Mouse (Mus musculus) heart, adult 2 months (tissue): ENCODE measurements around the gene BC005624. TPM values are rescaled to one million over a fixed set of nuclear protein-coding genes. Genes with fewer than 3 reads are reported as not detected.
A peak's percentile ranks its signal among the peaks of the same experiment; 100 is the strongest.

ENCODE experiments used
- DNase-seq, 2 experiments: peaks; one replicate each; pipeline ENCODE4 v3.0.0; 2021
- H3K27ac ChIP-seq: fragments of 200-600 bp; 2 replicates; pipeline ENCODE4 v1.8.1; 2022
- H3K27me3 ChIP-seq: fragments of 200-500 bp; 2 replicates; pipeline ENCODE4 v1.6.1; 2012; ENCODE audit warnings: mild to moderate bottlenecking, low read length, inconsistent platforms, mixed read lengths; ENCODE audit not compliant: control insufficient read depth, insufficient read depth
- H3K36me3 ChIP-seq: fragments of 200-500 bp; 2 replicates; pipeline ENCODE4 v1.6.1; 2012; ENCODE audit warnings: low read length, inconsistent platforms; ENCODE audit not compliant: control insufficient read depth, insufficient read depth
- H3K4me1 ChIP-seq: fragments of 200-500 bp; 2 replicates; pipeline ENCODE4 v1.6.1; 2011; ENCODE audit warnings: low read length; ENCODE audit not compliant: control insufficient read depth, insufficient read depth
- H3K4me3 ChIP-seq: fragments of 200-600 bp; 2 replicates; pipeline ENCODE4 v1.8.1; 2022
- H3K79me2 ChIP-seq: fragments of 200-500 bp; replicated peaks from 2 replicates; pipeline ENCODE4 v1.6.1; 2012; ENCODE audit warnings: mild to moderate bottlenecking, inconsistent platforms, low read length, moderate library complexity, mixed read lengths; ENCODE audit not compliant: control insufficient read depth, insufficient read depth
- H3K9ac ChIP-seq: fragments of 200-500 bp; 2 replicates; pipeline ENCODE4 v1.6.1; 2012; ENCODE audit warnings: low read depth, mild to moderate bottlenecking, control low read depth, inconsistent platforms, low read length, mixed read lengths
- CTCF ChIP-seq: fragments of 200-600 bp; IDR thresholded peaks from 2 replicates; pipeline ENCODE4 v1.8.1; 2022; ENCODE audit warnings: antibody characterized with exemption, mild to moderate bottlenecking, moderate library complexity
- EP300 ChIP-seq: fragments of 200-500 bp; IDR thresholded peaks from 2 replicates; pipeline ENCODE4 v1.6.1; 2011; ENCODE audit warnings: low read depth, low read length, control low read depth; ENCODE audit not compliant: insufficient read depth
- POLR2A ChIP-seq: fragments of 200-500 bp; IDR thresholded peaks from 2 replicates; pipeline ENCODE4 v1.6.1; 2011; ENCODE audit warnings: mild to moderate bottlenecking, low read depth, low read length, control low read depth; ENCODE audit not compliant: insufficient read depth
- WGBS: fragments of 180-500 bp; shearing (Covaris S2); methylation state at CpG from one replicate; pipeline ENCODE4 v1.1.7; 2018; 5-methylcytosine and 5-hydroxymethylcytosine counted together
- intact Hi-C: fragments of 180-260 bp; cut with DNase I; formaldehyde crosslinking; loops from one replicate; pipeline ENCODE4 v1.15.1; 2025
- long read RNA-seq: library from polyadenylated mRNA; stranded (forward); transcript quantifications from one replicate; pipeline ENCODE4 v2.0.0, GENCODE M21; 2021
- polyA plus RNA-seq: library from polyadenylated mRNA; depleted of rRNA; stranded (reverse); fragments of >200 nt; gene quantifications from 2 replicates; pipeline ENCODE4 v1.2.3, GENCODE M21; 2012; rRNA removed
- total RNA-seq, 2 experiments: library from RNA; stranded (reverse); gene quantifications; 2 replicates each; pipeline ENCODE4 v1.2.3; 2021

Gene BC005624
- 10 to 100 TPM; 20.6 to 21.7 TPM for total RNA-seq
- polyA plus RNA-seq, result 14.7 and 25.0 TPM in 2 replicates
- long read RNA-seq, transcript BC005624-201 (9 exons, 1,984 nt), result major isoform, 32 of 36 reads
- long read RNA-seq, partial matches to known transcripts, result 2 of 36 reads
- long read RNA-seq, other reads (novel, unspliced or antisense), result 2 of 36 reads

DNA sequence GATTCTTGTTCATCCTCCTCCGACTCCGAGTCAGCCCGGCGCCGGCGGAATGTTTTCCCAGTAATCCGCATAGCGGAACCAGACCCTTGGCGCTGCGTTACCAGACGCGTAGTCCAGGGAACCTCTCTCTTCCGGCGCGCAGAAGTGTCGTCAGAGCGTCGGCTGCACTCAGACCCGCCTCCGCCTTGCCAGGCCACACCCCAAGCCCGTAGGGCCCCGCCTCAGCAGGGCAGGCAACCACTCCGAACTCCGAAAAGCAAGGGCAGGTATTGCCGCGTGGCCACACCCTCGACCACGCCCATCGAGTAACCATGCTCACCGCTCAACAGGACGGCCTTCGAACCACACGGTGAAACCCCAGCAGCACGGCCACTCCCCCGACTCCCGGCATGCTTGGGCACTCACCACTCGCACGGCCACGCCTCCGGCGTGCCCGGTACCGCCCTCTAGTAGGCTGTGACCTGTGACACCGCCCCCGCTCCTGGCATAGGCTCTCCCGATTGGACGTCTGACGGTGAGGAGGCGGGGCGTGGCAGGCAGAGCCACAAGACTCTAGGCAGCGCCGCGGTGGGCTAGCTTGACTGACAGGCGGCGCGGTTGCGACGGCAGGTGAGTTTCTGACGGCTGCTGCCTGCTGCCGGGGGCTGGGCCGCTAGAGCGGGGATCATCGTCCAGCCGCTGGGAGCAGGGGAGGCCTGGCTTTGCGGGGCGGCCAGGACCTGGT is at the start of gene BC005624, which contains the start of gene Usp20:
Gene BC005624 (minus strand): TSS at position 412 of the 724 bp plus-strand sequence.
Gene Usp20 (plus strand): TSS at position 490 of the 724 bp plus-strand sequence.
- peak; percentile 98 to 100 for DNase-seq
- TF ChIP-seq EP300 (no peak), POLR2A (peak; percentile 79), CTCF (peak; percentile 32; the same call in 1 of the 2 replicates)
- peaks cover 3% of the 10 kb centered on the region; the same call in 1 of the 2 replicates for H3K4me1 ChIP-seq
- H3K4me3 ChIP-seq, result peak within 1 kb of the TSS; percentile 96
- under 1% methylated on average over 66 of the region's 66 CpGs for WGBS
- intact Hi-C loops, result loop anchor here (10.0 kb wide), 1 partner anchor 1177 kb away; the partner anchor contains the start of gene Slc27a4
- no peaks in the 10 kb centered on the region for H3K27me3 ChIP-seq
- peak within 1 kb of the TSS; percentile 61 for H3K9ac ChIP-seq
- peak within 1 kb of the TSS; percentile 78 for H3K27ac ChIP-seq
- no peaks in the 10 kb centered on the region for H3K36me3 ChIP-seq
- H3K79me2 ChIP-seq, result 0 out of 2 replicates have a peak, but pooled peaks cover 2% of the 10 kb centered on the region

DNA sequence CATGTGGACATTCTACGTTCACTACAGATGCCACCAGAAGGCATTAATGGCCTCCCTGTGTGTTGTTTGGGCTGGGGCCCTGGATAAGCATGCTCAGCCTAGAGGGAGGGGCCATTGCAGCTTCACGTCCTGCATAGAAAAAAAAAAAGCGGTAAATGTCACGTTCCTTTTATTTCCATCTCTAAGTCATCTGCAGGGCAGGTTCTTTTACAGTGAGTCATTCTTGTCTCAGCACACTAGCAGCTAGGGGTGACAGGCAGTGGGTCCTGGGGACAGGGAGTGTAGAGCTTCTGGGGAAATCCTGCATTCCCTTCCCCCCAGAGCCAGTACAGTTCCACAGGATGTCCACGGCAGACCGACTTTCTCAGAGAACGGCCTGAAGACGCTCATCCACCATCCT is 44.6 kb upstream of the BC005624 start:
- no peak overlapping the region for H3K9ac ChIP-seq
- no peak overlapping the region for H3K27ac ChIP-seq
- H3K79me2 ChIP-seq, result no peaks in the 10 kb centered on the region
- H3K4me3 ChIP-seq, result no peak overlapping the region
- TF ChIP-seq POLR2A (no peak), CTCF (no peak), EP300 (no peak)
- H3K36me3 ChIP-seq, result no peaks in the 10 kb centered on the region
- no peaks in the 10 kb centered on the region for H3K4me1 ChIP-seq
- H3K27me3 ChIP-seq, result no peaks in the 10 kb centered on the region
- intact Hi-C loops, result no loop called here
- 30% methylated on average over 8 of the region's 8 CpGs for WGBS
- DNase-seq, result no peak

DNA sequence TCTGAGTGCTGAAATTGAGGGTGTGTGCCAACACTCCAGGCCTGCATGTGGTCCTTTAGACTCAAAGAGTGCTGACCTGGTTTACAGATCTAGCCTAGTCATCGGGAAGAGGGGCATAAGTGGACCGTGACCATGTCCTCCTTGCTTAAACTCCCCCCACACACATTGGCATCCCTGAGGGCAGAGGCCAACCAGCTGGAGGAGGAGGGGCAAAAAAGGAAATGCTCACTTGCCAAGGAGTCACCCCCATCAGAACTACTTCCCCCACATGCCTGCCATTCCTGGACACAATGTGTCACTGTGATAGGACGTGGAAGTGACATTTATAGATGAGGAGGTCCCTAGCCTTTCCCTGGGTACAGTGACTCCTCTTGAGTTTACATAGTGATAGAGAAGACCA is 43.5 kb upstream of the BC005624 start:
- no peaks in the 10 kb centered on the region for H3K4me1 ChIP-seq
- no peak overlapping the region for H3K4me3 ChIP-seq
- 39% methylated on average over 3 of the region's 3 CpGs for WGBS
- no peaks in the 10 kb centered on the region for H3K79me2 ChIP-seq
- TF ChIP-seq CTCF, result no peak
- no peak for TF ChIP-seq POLR2A
- TF ChIP-seq EP300, result no peak
- no peaks in the 10 kb centered on the region for H3K36me3 ChIP-seq
- intact Hi-C loops, result loop anchor here (2.0 kb wide), 2 partner anchors 117 to 265 kb away; partner anchors contain the start of gene Fnbp1
- H3K27ac ChIP-seq, result no peak overlapping the region
- no peak overlapping the region for H3K9ac ChIP-seq
- H3K27me3 ChIP-seq, result no peaks in the 10 kb centered on the region
- no peak for DNase-seq

DNA sequence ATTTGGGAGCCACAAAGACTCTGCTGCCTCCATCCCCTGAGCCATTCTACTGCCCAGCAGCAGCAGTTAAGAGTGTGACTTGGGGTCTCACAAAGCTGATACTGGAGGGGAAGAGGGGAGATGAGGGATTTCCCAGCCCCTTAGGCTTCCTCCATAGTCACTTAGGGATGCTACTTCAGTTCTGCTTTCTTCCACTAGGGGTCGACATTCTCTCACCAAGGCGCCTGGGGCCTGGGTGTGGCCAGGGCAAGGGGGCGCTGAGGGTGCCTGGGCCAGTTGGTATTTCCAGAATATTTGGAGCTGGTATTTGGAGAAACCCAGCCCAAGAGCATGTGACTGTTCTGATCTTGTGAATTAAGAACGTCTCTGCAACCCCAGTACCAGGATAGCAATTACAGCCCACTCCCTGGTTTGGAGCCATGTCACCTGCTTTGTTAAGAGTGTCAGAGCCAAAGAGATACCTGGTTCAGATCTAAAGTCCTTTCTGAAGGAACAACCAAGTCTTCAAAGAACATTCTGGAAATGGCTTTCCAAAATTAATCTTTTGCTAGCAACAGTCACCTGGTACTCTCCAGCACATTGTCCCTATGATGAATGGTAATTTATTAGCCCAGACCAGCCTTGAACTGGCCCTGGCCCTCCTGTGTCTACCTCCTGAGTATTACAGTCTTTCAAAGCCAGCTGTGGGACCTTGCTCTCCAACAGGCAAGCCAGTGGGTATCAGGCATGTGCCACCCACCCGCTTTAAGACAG is 42.8 kb upstream of the BC005624 start:
- intact Hi-C loops, result loop anchor here (2.0 to 5.0 kb wide), 3 partner anchors 118 to 266 kb away; partner anchors contain the start of gene Fnbp1
- Histone ChIP-seq H3K27me3 (no peaks in the 10 kb centered on the region), H3K9ac (no peak overlapping the region), H3K79me2 (no peaks in the 10 kb centered on the region), H3K4me3 (no peak overlapping the region), H3K27ac (no peak overlapping the region), H3K36me3 (no peaks in the 10 kb centered on the region), H3K4me1 (no peaks in the 10 kb centered on the region)
- DNase-seq, result peak; percentile 51 to 63
- TF ChIP-seq POLR2A (no peak), EP300 (peak; percentile 89), CTCF (no peak)
- WGBS, result 27% methylated on average over 5 of the region's 5 CpGs

DNA sequence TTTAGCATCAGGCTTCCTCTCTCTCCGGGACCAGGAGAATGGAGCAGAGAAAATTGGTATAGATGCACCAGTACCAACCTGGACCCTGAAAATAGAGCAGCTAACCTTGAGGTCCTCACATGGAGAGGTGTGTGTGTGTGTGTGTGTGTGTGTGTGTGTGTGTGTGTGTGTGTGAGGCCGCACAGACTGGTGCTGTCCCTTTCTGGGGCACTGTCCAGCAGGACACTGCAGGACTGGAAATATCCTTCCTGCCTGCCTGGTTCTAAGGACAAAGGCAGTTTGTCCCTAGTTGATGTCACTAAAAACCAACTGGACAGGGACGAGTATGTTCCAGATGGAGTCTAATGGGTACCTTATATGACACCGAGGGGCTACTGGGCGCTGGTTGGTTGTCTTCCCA is 41.9 kb upstream of the BC005624 start:
- Histone ChIP-seq H3K27me3 (no peaks in the 10 kb centered on the region), H3K4me3 (no peak overlapping the region), H3K36me3 (no peaks in the 10 kb centered on the region), H3K79me2 (no peaks in the 10 kb centered on the region), H3K9ac (no peak overlapping the region), H3K4me1 (no peaks in the 10 kb centered on the region), H3K27ac (no peak overlapping the region)
- no peak for DNase-seq
- WGBS, result 59% methylated on average over 5 of the region's 5 CpGs
- intact Hi-C loops, result loop anchor here (2.0 to 5.0 kb wide), 3 partner anchors 119 to 267 kb away; partner anchors contain the start of gene Fnbp1
- no peak for TF ChIP-seq CTCF
- TF ChIP-seq EP300, result no peak
- no peak for TF ChIP-seq POLR2A
